Mouse (Mus musculus) kidney, adult 2 months (tissue): ENCODE data around the gene Ambra1. TPM values are rescaled to one million over a fixed set of nuclear protein-coding genes. Genes with fewer than 3 reads are reported as not detected.

Experiments used
- DNase-seq: peaks from one replicate; pipeline ENCODE4 v3.0.0; 2021
- H3K27ac ChIP-seq: fragments of 200-500 bp; 2 replicates; pipeline ENCODE4 v1.5.1; 2012; ENCODE audit warnings: low read depth, low read length, control low read depth, inconsistent platforms; ENCODE audit not compliant: insufficient read depth
- H3K27me3 ChIP-seq: fragments of 200-500 bp; replicated peaks from 2 replicates; pipeline ENCODE4 v1.6.1; 2012; ENCODE audit warnings: mild to moderate bottlenecking, moderate library complexity, low read length, inconsistent platforms; ENCODE audit not compliant: control insufficient read depth, insufficient read depth
- H3K36me3 ChIP-seq: fragments of 200-500 bp; 2 replicates; pipeline ENCODE4 v1.6.1; 2012; ENCODE audit warnings: mild to moderate bottlenecking, moderate library complexity, low read length, inconsistent platforms; ENCODE audit not compliant: control insufficient read depth, insufficient read depth
- H3K4me1 ChIP-seq: fragments of 200-500 bp; 2 replicates; pipeline ENCODE4 v1.6.1; 2011; ENCODE audit warnings: low read length; ENCODE audit not compliant: control insufficient read depth, insufficient read depth
- H3K4me3 ChIP-seq: fragments of 200-500 bp; 2 replicates; pipeline ENCODE4 v1.5.1; 2011; ENCODE audit warnings: mild to moderate bottlenecking, low read depth, low read length, control low read depth; ENCODE audit not compliant: insufficient read depth
- CTCF ChIP-seq: fragments of 200-500 bp; conservative IDR thresholded peaks from 2 replicates; pipeline ENCODE4 v1.5.1; 2011; ENCODE audit warnings: low read depth, mild to moderate bottlenecking, control low read depth, low read length, moderate library complexity, mixed read lengths; ENCODE audit not compliant: insufficient read depth, insufficient read length
- POLR2A ChIP-seq: fragments of 200-500 bp; IDR thresholded peaks from one replicate; pipeline ENCODE4 v1.6.1; 2011; ENCODE audit warnings: low read depth, low read length, control low read depth
- WGBS: fragments of 180-500 bp; shearing (Covaris S2); methylation state at CpG from one replicate; pipeline ENCODE4 v1.1.7; 2018; 5-methylcytosine and 5-hydroxymethylcytosine counted together
- polyA plus RNA-seq: library from polyadenylated mRNA; depleted of rRNA; stranded (reverse); fragments of >200 nt; gene quantifications from 2 replicates; pipeline ENCODE4 v1.2.3, GENCODE M21; 2012

The Ambra1 gene
- polyA plus RNA-seq, 1 experiment = 34.5 TPM

- Histone ChIP-seq H3K4me1 (no peaks in the 10 kb centered on the region), H3K4me3 (no peak overlapping the region), H3K27ac (no peak overlapping the region), H3K36me3 (no peaks in the 10 kb centered on the region; the same call in none of the 2 replicates), H3K27me3 (no peaks in the 10 kb centered on the region)
- TF ChIP-seq CTCF = no peak
- no peak for TF ChIP-seq POLR2A
- no peak for DNase-seq
- whole genome bisulfite sequencing = 90% methylated on average over 3 of the region's 3 CpGs
These were observed 173.4 kb downstream of the Ambra1 start for GRCm38 (mm10) chr2:91903171-91903925.

- DNase-seq = no peak
- 84% methylated on average over 5 of the region's 5 CpGs for whole genome bisulfite sequencing
- TF ChIP-seq CTCF (no peak), POLR2A (no peak)
- H3K27me3 ChIP-seq = no peaks in the 10 kb centered on the region
- no peaks in the 10 kb centered on the region for H3K4me1 ChIP-seq
- H3K27ac ChIP-seq = no peak overlapping the region
- H3K4me3 ChIP-seq = no peak overlapping the region
- peaks cover 2% of the 10 kb centered on the region for H3K36me3 ChIP-seq
These were observed 174.8 kb downstream of the Ambra1 start for GRCm38 (mm10) chr2:91904618-91905307.

- 80% methylated on average over 2 of the region's 2 CpGs for WGBS
These were observed 176.2 kb downstream of the Ambra1 start for GRCm38 (mm10) chr2:91906141-91906540.

GRCm38 (mm10) chr2:91912616-91913015 lies 182.7 kb downstream of the Ambra1 start:
- Histone ChIP-seq H3K4me1 (no peaks in the 10 kb centered on the region), H3K27ac (no peak overlapping the region), H3K4me3 (no peak overlapping the region), H3K27me3 (no peaks in the 10 kb centered on the region), H3K36me3 (peaks cover 8% of the 10 kb centered on the region)
- no peak for DNase-seq
- 75% methylated on average over 3 of the region's 3 CpGs for WGBS
- TF ChIP-seq POLR2A = no peak
- TF ChIP-seq CTCF = no peak

More at GRCm38 (mm10) chr2:91906141-91906540, 176.2 kb downstream of the Ambra1 start:
- no peak for DNase-seq
- TF ChIP-seq POLR2A (no peak), CTCF (no peak)
- H3K27me3 ChIP-seq = no peaks in the 10 kb centered on the region
- no peak overlapping the region for H3K4me3 ChIP-seq
- no peak overlapping the region for H3K27ac ChIP-seq
- H3K36me3 ChIP-seq = peaks cover 6% of the 10 kb centered on the region
- no peaks in the 10 kb centered on the region for H3K4me1 ChIP-seq

- WGBS = 83% methylated on average over 7 of the region's 7 CpGs
- no peak for DNase-seq
- Histone ChIP-seq H3K36me3 (peaks cover 8% of the 10 kb centered on the region), H3K27me3 (no peaks in the 10 kb centered on the region), H3K27ac (no peak overlapping the region), H3K4me3 (no peak overlapping the region), H3K4me1 (no peaks in the 10 kb centered on the region)
- TF ChIP-seq POLR2A (no peak), CTCF (no peak)
These were observed 183.6 kb downstream of the Ambra1 start for GRCm38 (mm10) chr2:91913328-91914110.

GRCm38 (mm10) chr2:91916346-91916977 lies 186.5 kb downstream of the Ambra1 start:
- no peak for TF ChIP-seq POLR2A
- no peak for TF ChIP-seq CTCF
- WGBS = 90% methylated on average over 7 of the region's 7 CpGs
- 0 out of 2 replicates have a peak, but pooled peaks cover 2% of the 10 kb centered on the region for H3K4me1 ChIP-seq
- no peak overlapping the region for H3K27ac ChIP-seq
- no peak for DNase-seq
- no peak overlapping the region for H3K4me3 ChIP-seq
- H3K36me3 ChIP-seq = peaks cover 2% of the 10 kb centered on the region
- H3K27me3 ChIP-seq = no peaks in the 10 kb centered on the region

GRCm38 (mm10) chr2:91917096-91917495 lies 187.2 kb downstream of the Ambra1 start:
- TF ChIP-seq CTCF = no peak
- no peak for TF ChIP-seq POLR2A
- 0 out of 2 replicates have a peak, but pooled peaks cover 3% of the 10 kb centered on the region for H3K4me1 ChIP-seq
- WGBS = 96% methylated on average over 7 of the region's 7 CpGs
- DNase-seq = no peak
- no peak overlapping the region for H3K4me3 ChIP-seq
- no peaks in the 10 kb centered on the region for H3K27me3 ChIP-seq
- no peak overlapping the region for H3K27ac ChIP-seq
- H3K36me3 ChIP-seq = peaks cover 2% of the 10 kb centered on the region
